Mouse (Mus musculus): ENCODE data around the gene Gm11037.

- TF ChIP-seq POLR2A (IDR thresholded peaks at IDR 0.05; ENCODE audit: insufficient read depth, low read length) (no peak), CTCF (IDR thresholded peaks at IDR 0.05; ENCODE audit: low read depth, low read length) (no peak), EP300 (IDR thresholded peaks at IDR 0.05; ENCODE audit: insufficient read depth, low read depth, low read length) (no peak)
These were observed 27.3 kb upstream of the Gm11037 start for GRCm38 (mm10) chr2:131105989-131106388.
